Comparison of ENCODE assay signal across 35 mouse cellular contexts in genomic region chr6:63448175-63448574, GRCm38 (mm10).
"Had no signal": no experiment of that assay in that cellular context is flagged by ENCODE, and none has a peak within 500 bp of the region (broad histone marks: within the 10 kb centered on the region; RNA-seq: fewer than 3 reads in every experiment).

No protein-coding gene starts in this region.

- H3K36me3 ChIP-seq: heart, embryonic 10.5 days; heart, embryonic 12.5 days; heart, embryonic 13.5 days; heart, embryonic 15.5 days; hindbrain, embryonic 10.5 days; hindbrain, embryonic 12.5 days; hindbrain, embryonic 13.5 days; hindbrain, embryonic 15.5 days; intestine, embryonic 15.5 days; kidney, embryonic 15.5 days had no signal

- H3K4me1 ChIP-seq: heart, embryonic 10.5 days; heart, embryonic 12.5 days; hindbrain, embryonic 10.5 days; hindbrain, embryonic 12.5 days; hindbrain, embryonic 13.5 days; hindbrain, embryonic 15.5 days; intestine, embryonic 15.5 days; kidney, embryonic 15.5 days had no signal

- H3K4me2 ChIP-seq: heart, embryonic 11.5 days; heart, embryonic 12.5 days; heart, embryonic 13.5 days; heart, embryonic 15.5 days; hindbrain, embryonic 12.5 days; hindbrain, embryonic 13.5 days; hindbrain, embryonic 14.5 days; hindbrain, embryonic 15.5 days; intestine, embryonic 15.5 days; kidney, embryonic 15.5 days had no signal

- H3K27ac ChIP-seq: heart, embryonic 10.5 days; heart, embryonic 13.5 days; heart, embryonic 15.5 days; hindbrain, embryonic 10.5 days; hindbrain, embryonic 12.5 days; hindbrain, embryonic 13.5 days; hindbrain, embryonic 14.5 days; hindbrain, embryonic 15.5 days; hindbrain, postnatal 0 days; intestine, embryonic 15.5 days; kidney, embryonic 15.5 days; kidney, postnatal 0 days; layer of hippocampus, adult 2 months had no signal

- H3K27me3 ChIP-seq: heart, embryonic 12.5 days; heart, embryonic 13.5 days; heart, embryonic 15.5 days; hindbrain, embryonic 12.5 days; hindbrain, embryonic 13.5 days; hindbrain, embryonic 15.5 days; intestine, embryonic 15.5 days; kidney, embryonic 15.5 days had no signal

- H3K9me3 ChIP-seq: heart, embryonic 10.5 days; heart, embryonic 12.5 days; heart, embryonic 13.5 days; heart, embryonic 15.5 days; hindbrain, embryonic 10.5 days; hindbrain, embryonic 12.5 days; hindbrain, embryonic 13.5 days; hindbrain, embryonic 15.5 days; intestine, embryonic 15.5 days; kidney, embryonic 15.5 days had no signal

- DNase-seq: heart, postnatal 10 days; heart, postnatal 14 days; heart, postnatal 36 days; heart, postnatal 4 days; kidney, adult 11 months; kidney, adult 18-20 months; kidney, adult 2 months; kidney, adult 8-10 months; kidney, adult 9 months; kidney, postnatal 10 days; kidney, postnatal 14 days; kidney, postnatal 25 days; kidney, postnatal 36 days; kidney, postnatal 4 days; layer of hippocampus, adult 9-11 months; layer of hippocampus, postnatal 36 days had no signal

- H3K9ac ChIP-seq: heart, embryonic 12.5 days; heart, embryonic 13.5 days; heart, embryonic 15.5 days; hindbrain, embryonic 12.5 days; hindbrain, embryonic 13.5 days; hindbrain, embryonic 14.5 days; hindbrain, embryonic 15.5 days; intestine, embryonic 15.5 days; kidney, embryonic 15.5 days had no signal

- H3K4me3 ChIP-seq: heart, embryonic 10.5 days; heart, embryonic 12.5 days; heart, embryonic 13.5 days; heart, embryonic 15.5 days; hindbrain, embryonic 10.5 days; hindbrain, embryonic 12.5 days; hindbrain, embryonic 13.5 days; hindbrain, embryonic 15.5 days; intestine, embryonic 15.5 days; kidney, embryonic 15.5 days; layer of hippocampus, adult 2 months had no signal

- ATAC-seq: hindbrain, embryonic 16.5 days; hindbrain, postnatal 0 days; inflammation-experienced regulatory T-cells, adult 6 months; intestine, embryonic 15.5 days; intestine, embryonic 16.5 days; intestine, postnatal 0 days had no signal
